Mouse (Mus musculus) stomach, postnatal 0 days (tissue): ENCODE data around the gene Gm28308.

Source experiments
- CTCF ChIP-seq: IDR thresholded peaks from 2 replicates; pipeline ENCODE4 v1.5.1; 2016; ENCODE audit warnings: antibody characterized with exemption, low read depth, mild to moderate bottlenecking, moderate library complexity
- EP300 ChIP-seq: optimal IDR thresholded peaks from 2 replicates; pipeline ENCODE3; 2016; ENCODE audit warnings: antibody characterized with exemption

DNA sequence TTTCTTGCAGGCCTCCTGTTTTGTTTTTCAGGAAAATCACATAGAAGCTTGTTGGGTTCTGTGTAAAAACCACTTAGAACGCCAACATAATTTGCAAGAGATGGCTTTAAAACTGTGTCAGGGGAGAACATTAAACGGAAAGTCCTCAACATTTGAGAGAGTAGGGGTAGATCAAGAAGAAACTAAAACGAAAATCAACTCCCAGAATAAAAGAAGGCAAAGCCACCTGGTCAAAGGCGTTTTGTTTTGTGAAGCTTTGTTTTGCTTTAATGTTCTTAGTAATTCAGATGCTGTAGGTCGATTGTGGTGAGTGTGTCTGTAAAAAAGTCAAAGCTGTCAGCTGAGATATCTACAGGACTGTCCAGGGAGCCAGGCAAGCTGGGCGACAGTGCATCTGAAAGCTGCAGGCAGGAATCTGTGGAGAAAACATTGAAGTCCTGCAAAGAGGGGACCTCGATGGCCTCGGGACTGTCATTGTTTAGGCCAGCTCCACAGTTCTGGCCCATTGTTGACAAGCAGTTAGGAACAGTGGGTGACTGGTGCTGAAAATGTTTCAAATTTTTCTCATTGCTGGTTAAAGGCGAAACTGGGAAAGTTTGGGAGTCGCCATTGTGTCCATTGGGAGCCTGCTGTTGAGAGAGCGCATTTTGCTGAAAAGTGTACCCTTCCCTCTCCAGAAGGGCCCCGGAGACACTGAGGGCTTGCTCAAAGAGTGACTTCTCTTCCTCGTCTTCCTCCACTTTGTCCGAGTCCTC is 50.4 kb downstream of the Gm28308 start:
- no peak for TF ChIP-seq CTCF
- no peak for TF ChIP-seq EP300
